Mouse (Mus musculus) liver, embryonic 14.5 days (tissue): ENCODE results near the gene Rab8a. TPM values are rescaled to one million over a fixed set of nuclear protein-coding genes. Genes with fewer than 3 reads are reported as not detected.

Experiments used
- ATAC-seq: fragments of 200-750 bp; cut with Nextera tagmentation; 2 replicates; pipeline ENCODE4 v1.8.0; 2017; ENCODE audit warnings: moderate number of reproducible peaks, mild to moderate bottlenecking, moderate library complexity; ENCODE audit not compliant: insufficient read depth
- DNase-seq, 3 experiments: peaks; one replicate each; pipeline ENCODE4 v3.0.0-alpha.2; 2012 to 2013; ENCODE audit warnings: low read depth in 3 of 3, low spot score in 3 of 3
- H3K27ac ChIP-seq: fragments of 300-500 bp; sonication (generic); 2 replicates; pipeline ENCODE4 v1.5.1; 2014; ENCODE audit warnings: moderate library complexity, mild to moderate bottlenecking, control low read depth, inconsistent platforms
- H3K27me3 ChIP-seq: fragments of 300-500 bp; sonication (generic); 2 replicates; pipeline ENCODE4 v1.6.1; 2014; ENCODE audit warnings: mild to moderate bottlenecking, low read length, moderate library complexity; ENCODE audit not compliant: control insufficient read depth, insufficient read depth
- H3K36me3 ChIP-seq: fragments of 300-500 bp; sonication (generic); replicated peaks from 2 replicates; pipeline ENCODE4 v1.6.1; 2014; ENCODE audit warnings: low read depth; ENCODE audit not compliant: control insufficient read depth, insufficient read depth
- H3K4me1 ChIP-seq, 2 experiments: fragments of 200-500 bp in 1 of 2; fragments of 300-500 bp in 1 of 2; sonication (generic) in 1 of 2; replicated peaks; 2 replicates each; pipeline ENCODE4 v1.6.1; 2012 to 2014; ENCODE audit warnings: antibody characterized with exemption in 1 of 2, inconsistent platforms in 1 of 2, low read length in 1 of 2; ENCODE audit not compliant: control insufficient read depth in 2 of 2, insufficient read depth in 2 of 2
- H3K4me2 ChIP-seq: fragments of 300-500 bp; sonication (generic); 2 replicates; pipeline ENCODE4 v1.6.1; 2014; ENCODE audit warnings: low read depth, mild to moderate bottlenecking, control low read depth, moderate library complexity
- H3K4me3 ChIP-seq, 2 experiments: fragments of 200-500 bp in 1 of 2; fragments of 300-500 bp in 1 of 2; sonication (generic) in 1 of 2; 2 replicates each; pipeline ENCODE4 v1.5.1; 2012 to 2014; ENCODE audit warnings: low read depth in 2 of 2, low read length in 2 of 2, mild to moderate bottlenecking in 2 of 2, control low read depth in 1 of 2, inconsistent platforms in 1 of 2, moderate library complexity in 1 of 2; ENCODE audit not compliant: insufficient read depth in 1 of 2
- H3K9ac ChIP-seq: fragments of 300-500 bp; sonication (generic); replicated peaks from 2 replicates; pipeline ENCODE4 v1.6.1; 2014; ENCODE audit warnings: mild to moderate bottlenecking, control low read depth, moderate library complexity
- H3K9me3 ChIP-seq: fragments of 300-500 bp; sonication (generic); 2 replicates; pipeline ENCODE4 v1.6.1; 2016; ENCODE audit warnings: low read length, mixed read lengths; ENCODE audit not compliant: control insufficient read depth
- CTCF ChIP-seq: IDR thresholded peaks from 2 replicates; pipeline ENCODE4 v1.5.1; 2016; ENCODE audit warnings: antibody characterized with exemption, low read depth, control low read depth
- EP300 ChIP-seq: IDR thresholded peaks from 2 replicates; pipeline ENCODE4 v1.6.1; 2016; ENCODE audit warnings: antibody characterized with exemption, low read depth
- WGBS: fragments of 180-500 bp; shearing (Covaris S2); extraction: QIAGEN DNeasy Blood & Tissue Kit; methylation state at CpG from one replicate; pipeline ENCODE4 v1.1.7; 2014; ENCODE audit not compliant: insufficient replicate concordance; 5-methylcytosine and 5-hydroxymethylcytosine counted together
- polyA plus RNA-seq, 2 experiments: library from polyadenylated mRNA; depleted of rRNA in 1 of 2; stranded (reverse) in 1 of 2; unstranded in 1 of 2; fragments of >200 nt; fragmentation: Nextera tagmentation in 1 of 2; extraction: Ambion mirVana in 1 of 2; gene quantifications; 2 replicates each; pipeline versions ENCODE4 v1.2.1 to v1.2.3; 2012 to 2014

Gene Rab8a
- polyA plus RNA-seq, 2 experiments: 50.7 to 59.7 TPM

GRCm38 (mm10) chr8:72121997-72122396 is 39.0 kb upstream of the Rab8a start:
- TF ChIP-seq EP300 (no peak), CTCF (no peak)
- H3K9ac ChIP-seq: no peak overlapping the region
- no peak for DNase-seq
- H3K4me1 ChIP-seq: no peaks in the 10 kb centered on the region
- H3K36me3 ChIP-seq: no peaks in the 10 kb centered on the region
- H3K4me2 ChIP-seq: no peak overlapping the region
- WGBS: 65% methylated on average over 1 of the region's 1 CpGs
- H3K4me3 ChIP-seq: no peak overlapping the region
- ATAC-seq: no peak
- H3K27ac ChIP-seq: no peak overlapping the region
- H3K9me3 ChIP-seq: no peaks in the 10 kb centered on the region
- no peaks in the 10 kb centered on the region for H3K27me3 ChIP-seq

- Histone ChIP-seq H3K4me3 (no peak overlapping the region), H3K4me2 (no peak overlapping the region), H3K36me3 (no peaks in the 10 kb centered on the region), H3K4me1 (peaks cover 0 to 4% of the 10 kb centered on the region in 2 experiments; a peak in 1 of 4 replicates), H3K9ac (no peak overlapping the region), H3K27me3 (no peaks in the 10 kb centered on the region), H3K27ac (no peak overlapping the region), H3K9me3 (no peaks in the 10 kb centered on the region)
- DNase-seq (no peak), ATAC-seq (no peak)
- TF ChIP-seq CTCF: no peak
- no peak for TF ChIP-seq EP300
- WGBS: 62% methylated on average over 1 of the region's 1 CpGs
These were observed 33.2 kb upstream of the Rab8a start for GRCm38 (mm10) chr8:72127834-72128233.

- no peak overlapping the region for H3K9ac ChIP-seq
- H3K27ac ChIP-seq: no peak overlapping the region
These were observed 29.7 kb upstream of the Rab8a start for GRCm38 (mm10) chr8:72131251-72131650.

GRCm38 (mm10) chr8:72131901-72132300 is 29.1 kb upstream of the Rab8a start:
- Histone ChIP-seq H3K9ac (no peak overlapping the region), H3K36me3 (no peaks in the 10 kb centered on the region), H3K4me3 (no peak overlapping the region), H3K4me2 (no peak overlapping the region), H3K9me3 (no peaks in the 10 kb centered on the region), H3K27ac (no peak overlapping the region), H3K27me3 (peaks cover 24% of the 10 kb centered on the region), H3K4me1 (peaks cover 0 to 11% of the 10 kb centered on the region in 2 experiments; a peak in 2 of 4 replicates)
- 46% methylated on average over 2 of the region's 2 CpGs for WGBS
- TF ChIP-seq EP300 (no peak), CTCF (no peak)
- no peak for ATAC-seq
- DNase-seq: no peak

More at GRCm38 (mm10) chr8:72131251-72131650, 29.7 kb upstream of the Rab8a start:
- H3K4me2 ChIP-seq: no peak overlapping the region
- H3K36me3 ChIP-seq: no peaks in the 10 kb centered on the region
- WGBS: 46% methylated on average over 2 of the region's 2 CpGs
- peaks cover 0 to 6% of the 10 kb centered on the region in 2 experiments; a peak in 2 of 4 replicates for H3K4me1 ChIP-seq
- no peak for DNase-seq
- peak; percentile 34; the same call in 1 of the 2 replicates for ATAC-seq
- H3K4me3 ChIP-seq: no peak overlapping the region
- peaks cover 22% of the 10 kb centered on the region for H3K27me3 ChIP-seq
- H3K9me3 ChIP-seq: no peaks in the 10 kb centered on the region
- TF ChIP-seq EP300: no peak
- no peak for TF ChIP-seq CTCF

GRCm38 (mm10) chr8:72132417-72132816 is 28.6 kb upstream of the Rab8a start:
- Histone ChIP-seq H3K4me2 (no peak overlapping the region), H3K4me1 (peaks cover 0 to 14% of the 10 kb centered on the region in 2 experiments; a peak in 3 of 4 replicates), H3K36me3 (no peaks in the 10 kb centered on the region), H3K9ac (no peak overlapping the region), H3K4me3 (no peak overlapping the region), H3K27me3 (peaks cover 24% of the 10 kb centered on the region), H3K27ac (no peak overlapping the region), H3K9me3 (no peaks in the 10 kb centered on the region)
- ATAC-seq: no peak
- 33% methylated on average over 1 of the region's 1 CpGs for WGBS
- no peak for DNase-seq
- TF ChIP-seq EP300 (no peak), CTCF (no peak)
